ENCODE assay signal across 9 mouse cellular contexts in the genomic region with DNA sequence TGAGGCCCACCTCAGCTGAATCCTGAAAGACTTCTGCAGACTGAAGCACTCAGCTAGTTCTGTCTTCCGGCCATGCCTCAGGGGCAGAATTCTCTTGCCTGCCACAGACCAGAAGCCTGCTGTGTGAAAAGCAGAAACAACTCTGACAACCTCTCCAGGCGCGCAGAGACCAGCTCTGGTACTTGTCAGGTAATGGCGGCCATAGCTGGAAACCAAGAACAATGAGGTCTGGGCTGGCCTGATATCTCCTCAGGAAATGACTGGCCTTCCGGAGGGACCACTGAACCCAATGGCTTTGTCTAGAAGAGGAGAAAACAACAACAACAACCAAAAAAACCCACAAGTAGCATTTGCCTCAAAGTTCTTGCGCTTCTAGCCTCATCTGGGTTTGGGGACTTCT. TPM values are rescaled to one million over a fixed set of nuclear protein-coding genes. Genes with fewer than 3 reads are reported as not detected.
DNase-seq lines count a peak whose midpoint lies in the region; ATAC-seq lines count a peak whose summit lies in the region.
"Had no signal": no experiment of that assay in that cellular context is flagged by ENCODE, and none has a peak within 500 bp of the region (broad histone marks: within the 10 kb centered on the region; RNA-seq: fewer than 3 reads in every experiment).

No protein-coding gene starts in this region.

- peak overlapping the region; percentile 19; the same call in 1 of the 2 replicates for H3K27ac ChIP-seq in hindbrain, embryonic 13.5 days
- no peak overlapping the region for H3K27ac ChIP-seq in hindbrain, embryonic 12.5 days
- H3K27ac ChIP-seq in heart, embryonic 12.5 days (ENCODE audit: poor library complexity, severe bottlenecking) = peak overlapping the region; percentile 91
- no peak overlapping the region for H3K27ac ChIP-seq in forebrain, embryonic 13.5 days

- 83% methylated on average over 6 of the region's 6 CpGs for WGBS in hindbrain, embryonic 13.5 days
- 82% methylated on average over 6 of the region's 6 CpGs for WGBS in hindbrain, embryonic 12.5 days
- WGBS in heart, embryonic 12.5 days = 34% methylated on average over 6 of the region's 6 CpGs
- WGBS in forebrain, embryonic 13.5 days = 86% methylated on average over 6 of the region's 6 CpGs

- H3K4me2 ChIP-seq in hindbrain, embryonic 13.5 days = no peak overlapping the region
- H3K4me2 ChIP-seq in hindbrain, embryonic 12.5 days (replicated peaks) = no peak overlapping the region
- peak overlapping the region; percentile 39 for H3K4me2 ChIP-seq in heart, embryonic 12.5 days
- no peak overlapping the region for H3K4me2 ChIP-seq in forebrain, embryonic 13.5 days

- no peak for ATAC-seq in hindbrain, embryonic 13.5 days (ENCODE audit: low FRiP score)
- no peak for ATAC-seq in hindbrain, embryonic 12.5 days (ENCODE audit: low FRiP score)
- ATAC-seq in heart, embryonic 12.5 days (ENCODE audit: insufficient number of reproducible peaks, low FRiP score) = peak; percentile 81
- peak; percentile 67 for ATAC-seq in megakaryocyte, adult 5-6 weeks (ENCODE audit: poor library complexity, severe bottlenecking)
- no peak for ATAC-seq in forebrain, embryonic 13.5 days

- DNase-seq in kidney, postnatal 14 days = peak; percentile 63
- DNase-seq in cerebellum, adult 9-10 months = no peak
- no peak for DNase-seq in frontal cortex, adult 2 months (ENCODE audit: extremely low spot score in 1 of 2, low spot score in 1 of 2)

- no peaks in the 10 kb centered on the region for H3K9me3 ChIP-seq in hindbrain, embryonic 13.5 days
- H3K9me3 ChIP-seq in hindbrain, embryonic 12.5 days (replicated peaks) = no peaks in the 10 kb centered on the region
- H3K9me3 ChIP-seq in heart, embryonic 12.5 days (replicated peaks) = no peaks in the 10 kb centered on the region
- H3K9me3 ChIP-seq in forebrain, embryonic 13.5 days (replicated peaks) = no peaks in the 10 kb centered on the region

- no peaks in the 10 kb centered on the region for H3K27me3 ChIP-seq in hindbrain, embryonic 13.5 days
- H3K27me3 ChIP-seq in hindbrain, embryonic 12.5 days = no peaks in the 10 kb centered on the region
- no peaks in the 10 kb centered on the region for H3K27me3 ChIP-seq in heart, embryonic 12.5 days (replicated peaks)
- H3K27me3 ChIP-seq in forebrain, embryonic 13.5 days = no peaks in the 10 kb centered on the region

- H3K9ac ChIP-seq in hindbrain, embryonic 13.5 days = no peak overlapping the region
- no peak overlapping the region for H3K9ac ChIP-seq in hindbrain, embryonic 12.5 days
- peak overlapping the region; percentile 67 for H3K9ac ChIP-seq in heart, embryonic 12.5 days
- H3K9ac ChIP-seq in forebrain, embryonic 13.5 days = no peak overlapping the region

- H3K4me3 ChIP-seq in hindbrain, embryonic 13.5 days = no peak overlapping the region
- H3K4me3 ChIP-seq in hindbrain, embryonic 12.5 days = no peak overlapping the region
- H3K4me3 ChIP-seq in heart, embryonic 12.5 days = peak overlapping the region; percentile 41
- H3K4me3 ChIP-seq in forebrain, embryonic 13.5 days = no peak overlapping the region

- H3K36me3 ChIP-seq in hindbrain, embryonic 13.5 days = no peaks in the 10 kb centered on the region
- no peaks in the 10 kb centered on the region for H3K36me3 ChIP-seq in hindbrain, embryonic 12.5 days
- no peaks in the 10 kb centered on the region for H3K36me3 ChIP-seq in heart, embryonic 12.5 days
- no peaks in the 10 kb centered on the region for H3K36me3 ChIP-seq in forebrain, embryonic 13.5 days (ENCODE audit: poor library complexity, severe bottlenecking)

- H3K4me1 ChIP-seq in hindbrain, embryonic 13.5 days (replicated peaks) = no peaks in the 10 kb centered on the region; the same call in 1 of the 2 replicates
- no peaks in the 10 kb centered on the region for H3K4me1 ChIP-seq in hindbrain, embryonic 12.5 days
- peaks cover 35% of the 10 kb centered on the region for H3K4me1 ChIP-seq in heart, embryonic 12.5 days (replicated peaks)
- H3K4me1 ChIP-seq in forebrain, embryonic 13.5 days = no peaks in the 10 kb centered on the region

RNA-seq across cellular contexts. Expression of a gene that starts 35.4 kb away (rescaled TPM):
- polyA plus RNA-seq in hindbrain, embryonic 13.5 days (2015; fragmentation: Nextera tagmentation; extraction: Ambion mirVana) = 17.4 and 17.6 TPM in 2 replicates
- 21.5 and 22.3 TPM in 2 replicates for polyA plus RNA-seq in hindbrain, embryonic 12.5 days (2016; fragmentation: Nextera tagmentation; extraction: Ambion mirVana)
- 67.9 and 73.1 TPM in 2 replicates for polyA plus RNA-seq in heart, embryonic 12.5 days (2016; fragmentation: Nextera tagmentation; extraction: Ambion mirVana)
- 25.0 and 26.2 TPM in 2 replicates for total RNA-seq in megakaryocyte, adult 5-6 weeks (2015)
- total RNA-seq in megakaryocyte, adult 5-6 weeks (2017) = 22.6 and 24.4 TPM in 2 replicates
- 17.0 and 20.1 TPM in 2 replicates for polyA plus RNA-seq in frontal cortex, adult 2 months (2012; rRNA removed)
- polyA plus RNA-seq in forebrain, embryonic 13.5 days (2015; fragmentation: Nextera tagmentation; extraction: Ambion mirVana) = 12.4 and 13.7 TPM in 2 replicates

RNA-seq across cellular contexts. Expression of a gene that starts 36.0 kb away (rescaled TPM):
- polyA plus RNA-seq in hindbrain, embryonic 13.5 days (2015; fragmentation: Nextera tagmentation; extraction: Ambion mirVana) = 0.78 and 1.3 TPM in 2 replicates
- 1.0 and 1.3 TPM in 2 replicates for polyA plus RNA-seq in hindbrain, embryonic 12.5 days (2016; fragmentation: Nextera tagmentation; extraction: Ambion mirVana)
- 0.57 and 0.95 TPM in 2 replicates for polyA plus RNA-seq in heart, embryonic 12.5 days (2016; fragmentation: Nextera tagmentation; extraction: Ambion mirVana)
- 195 and 212 TPM in 2 replicates for total RNA-seq in megakaryocyte, adult 5-6 weeks (2015)
- 204 and 237 TPM in 2 replicates for total RNA-seq in megakaryocyte, adult 5-6 weeks (2017)
- 0.15 and 0.78 TPM in 2 replicates for polyA plus RNA-seq in frontal cortex, adult 2 months (2012; rRNA removed)
- polyA plus RNA-seq in forebrain, embryonic 13.5 days (2015; fragmentation: Nextera tagmentation; extraction: Ambion mirVana) = 0.54 and 1.0 TPM in 2 replicates
- total RNA-seq: left cerebral cortex, postnatal 25 days had no signal

Comparison
In these comparisons a context has a peak if more than half of its experiments do, and no peak if none do; other contexts are left out.
1. H3K27ac ChIP-seq: peak in hindbrain, embryonic 13.5 days (single experiment) and heart, embryonic 12.5 days (single experiment); none in hindbrain, embryonic 12.5 days (single experiment) and forebrain, embryonic 13.5 days (single experiment).
2. ATAC-seq: peak in heart, embryonic 12.5 days (single experiment) and megakaryocyte, adult 5-6 weeks (single experiment); none in hindbrain, embryonic 13.5 days (single experiment), hindbrain, embryonic 12.5 days (single experiment) and forebrain, embryonic 13.5 days (single experiment).